Mouse (Mus musculus) frontal cortex, adult 2 months (tissue): ENCODE measurements around the gene Fosb. TPM values are rescaled to one million over a fixed set of nuclear protein-coding genes. Genes with fewer than 3 reads are reported as not detected.
"Not testable (repeated sequence)": the region's sequence is repeated elsewhere in the genome, so short reads cannot be mapped to it uniquely, and the experiment has no call there.

Experiments
- DNase-seq, 2 experiments: peaks; one replicate each; pipeline ENCODE4 v3.0.0; 2022; ENCODE audit warnings: low spot score in 1 of 2; ENCODE audit errors: extremely low spot score in 1 of 2
- polyA plus RNA-seq: library from polyadenylated mRNA; depleted of rRNA; stranded (reverse); fragments of >200 nt; gene quantifications from 2 replicates; pipeline ENCODE4 v1.2.3, GENCODE M21; 2012

Fosb gene
- polyA plus RNA-seq, 1 experiment, result 6.3 TPM

GRCm38 (mm10) chr7:19283406-19283804 is 26.4 kb downstream of the Fosb start:
- peak in 1 of 2 experiments; percentile 45 for DNase-seq

GRCm38 (mm10) chr7:19282791-19283405 is 27.0 kb downstream of the Fosb start:
- peak in 1 of 2 experiments; percentile 38 for DNase-seq

GRCm38 (mm10) chr7:19282385-19282784 is 27.5 kb downstream of the Fosb start, which contains the start of gene Rtn2:
Rtn2 (plus strand) TSS chr7:19282624.
- peak; percentile 46 to 88 for DNase-seq

- not testable (repeated sequence) for DNase-seq
Measured at GRCm38 (mm10) chr7:19281680-19282304, 28.1 kb downstream of the Fosb start.

GRCm38 (mm10) chr7:19279581-19280114 is 30.2 kb downstream of the Fosb start, which contains the start of gene Ppm1n:
Ppm1n (minus strand) TSS chr7:19280064.
- DNase-seq, result no peak

- no peak for DNase-seq
Measured at GRCm38 (mm10) chr7:19279052-19279451, 30.8 kb downstream of the Fosb start.

- DNase-seq, result no peak
Measured at GRCm38 (mm10) chr7:19276253-19276652, 33.6 kb downstream of the Fosb start.

GRCm38 (mm10) chr7:19272173-19272764 is 37.6 kb downstream of the Fosb start:
- peak in 1 of 2 experiments; percentile 42 for DNase-seq

GRCm38 (mm10) chr7:19271238-19272172 is 38.3 kb downstream of the Fosb start, which contains the start of gene Vasp:
Vasp (minus strand) TSS chr7:19271817.
- peak; percentile 67 to 92 for DNase-seq

- no peak for DNase-seq
Measured at GRCm38 (mm10) chr7:19270509-19271237, 39.2 kb downstream of the Fosb start.

- DNase-seq, result no peak
Measured at GRCm38 (mm10) chr7:19269721-19270441, 40.0 kb downstream of the Fosb start.

GRCm38 (mm10) chr7:19268993-19269681 is 40.7 kb downstream of the Fosb start:
- no peak for DNase-seq

- no peak for DNase-seq
Measured at GRCm38 (mm10) chr7:19267051-19267450, 42.8 kb downstream of the Fosb start.

- DNase-seq, result no peak
Measured at GRCm38 (mm10) chr7:19265928-19266822, 43.7 kb downstream of the Fosb start.

- DNase-seq, result no peak
Measured at GRCm38 (mm10) chr7:19265147-19265546, 44.7 kb downstream of the Fosb start.

GRCm38 (mm10) chr7:19258336-19258735 is 51.5 kb downstream of the Fosb start:
- DNase-seq, result no peak

GRCm38 (mm10) chr7:19257390-19258022 is 52.3 kb downstream of the Fosb start:
- DNase-seq, result peak; percentile 58 to 61
